Mouse (Mus musculus) brain, embryonic 14.5 days (tissue): Measurements from ENCODE around the gene Plcb4. TPM values are rescaled to one million over a fixed set of nuclear protein-coding genes. Genes with fewer than 3 reads are reported as not detected.

ENCODE experiments used
- DNase-seq: peaks from one replicate; pipeline ENCODE4 v3.0.0-alpha.2; 2011; ENCODE audit warnings: low read depth
- CTCF ChIP-seq: fragments of 200-500 bp; IDR thresholded peaks from 2 replicates; pipeline ENCODE4 v1.5.1; 2012; ENCODE audit warnings: inconsistent platforms, mild to moderate bottlenecking, moderate library complexity, borderline replicate concordance; ENCODE audit not compliant: insufficient read depth, insufficient read length; ENCODE audit errors: extremely low read depth
- POLR2A ChIP-seq: fragments of 200-500 bp; IDR thresholded peaks from 2 replicates; pipeline ENCODE4 v1.6.1; 2012; ENCODE audit warnings: mild to moderate bottlenecking, inconsistent platforms, borderline replicate concordance; ENCODE audit not compliant: poor library complexity, insufficient read depth, insufficient read length, severe bottlenecking; ENCODE audit errors: extremely low read depth
- polyA plus RNA-seq: library from polyadenylated mRNA; depleted of rRNA; stranded (reverse); fragments of >200 nt; gene quantifications from 2 replicates; pipeline ENCODE4 v1.2.3, GENCODE M21; 2012

Plcb4 gene
- polyA plus RNA-seq, 1 experiment, result 40.1 TPM

- TF ChIP-seq POLR2A, result no peak
- no peak for TF ChIP-seq CTCF
- DNase-seq, result peak; percentile 45
These were observed 105.9 kb downstream of the Plcb4 start for GRCm38 (mm10) chr2:135764706-135765105.

GRCm38 (mm10) chr2:135766471-135767063, 107.8 kb downstream of the Plcb4 start:
- no peak for DNase-seq
- TF ChIP-seq CTCF (no peak), POLR2A (no peak)

GRCm38 (mm10) chr2:135767535-135767934, 108.7 kb downstream of the Plcb4 start:
- DNase-seq, result peak; percentile 8
- TF ChIP-seq CTCF, result no peak
- TF ChIP-seq POLR2A, result no peak

GRCm38 (mm10) chr2:135769701-135770100, 110.9 kb downstream of the Plcb4 start:
- no peak for DNase-seq
- TF ChIP-seq POLR2A, result no peak

- no peak for DNase-seq
- TF ChIP-seq POLR2A (no peak), CTCF (no peak)
These were observed 111.4 kb downstream of the Plcb4 start for GRCm38 (mm10) chr2:135770226-135770625.

GRCm38 (mm10) chr2:135773194-135773972, 114.6 kb downstream of the Plcb4 start:
- TF ChIP-seq POLR2A, result no peak
- no peak for TF ChIP-seq CTCF
- DNase-seq, result no peak

GRCm38 (mm10) chr2:135775026-135775425, 116.2 kb downstream of the Plcb4 start:
- DNase-seq, result no peak
- TF ChIP-seq CTCF, result no peak
- TF ChIP-seq POLR2A, result no peak

- DNase-seq, result no peak
- TF ChIP-seq CTCF (no peak), POLR2A (no peak)
These were observed 117.4 kb downstream of the Plcb4 start for GRCm38 (mm10) chr2:135776131-135776775.

- TF ChIP-seq CTCF, result no peak
- no peak for TF ChIP-seq POLR2A
- no peak for DNase-seq
These were observed 122.6 kb downstream of the Plcb4 start for GRCm38 (mm10) chr2:135781391-135781790.

- no peak for TF ChIP-seq POLR2A
- no peak for TF ChIP-seq CTCF
- DNase-seq, result no peak
These were observed 128.6 kb downstream of the Plcb4 start for GRCm38 (mm10) chr2:135787415-135787814.

GRCm38 (mm10) chr2:135792907-135793306, 134.1 kb downstream of the Plcb4 start:
- TF ChIP-seq POLR2A, result no peak
- TF ChIP-seq CTCF, result no peak
- DNase-seq, result no peak
